Mouse (Mus musculus) thymus, postnatal 36 days (tissue): ENCODE measurements at regions not wholly inside any gene's neighbourhood (a gene's known extent, or its start where the extent isn't known, plus 50 kb on each side); places are given as distances from the start of the nearest gene placed in this dataset.

Experiments
- DNase-seq, 2 experiments: peaks; one replicate each; pipeline ENCODE4 v3.0.0; 2022; ENCODE audit warnings: mixed read lengths in 2 of 2

- DNase-seq = no peak
These were observed 184.7 kb downstream of the Snx13 start for GRCm38 (mm10) chr12:35231414-35232321.

DNA sequence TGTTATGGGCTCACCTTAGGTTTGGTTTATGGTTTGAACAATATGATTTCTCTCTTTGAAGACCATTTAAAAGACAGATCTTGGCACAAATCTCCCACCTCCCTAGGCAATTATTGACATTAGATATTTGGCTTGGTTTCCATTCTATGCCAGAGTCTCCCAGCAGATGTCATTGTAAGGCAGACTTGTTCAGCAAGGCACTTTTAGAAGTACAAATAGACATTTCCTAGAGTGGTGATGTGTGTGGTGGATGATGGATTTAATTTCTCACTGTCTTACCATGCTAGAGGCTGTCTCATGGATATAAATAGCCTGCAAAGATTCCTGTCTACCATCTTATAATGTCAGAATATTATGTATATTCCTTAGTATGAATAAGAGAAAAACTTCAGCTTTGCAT, 173.4 kb downstream of the Snx13 start:
- no peak for DNase-seq

DNA sequence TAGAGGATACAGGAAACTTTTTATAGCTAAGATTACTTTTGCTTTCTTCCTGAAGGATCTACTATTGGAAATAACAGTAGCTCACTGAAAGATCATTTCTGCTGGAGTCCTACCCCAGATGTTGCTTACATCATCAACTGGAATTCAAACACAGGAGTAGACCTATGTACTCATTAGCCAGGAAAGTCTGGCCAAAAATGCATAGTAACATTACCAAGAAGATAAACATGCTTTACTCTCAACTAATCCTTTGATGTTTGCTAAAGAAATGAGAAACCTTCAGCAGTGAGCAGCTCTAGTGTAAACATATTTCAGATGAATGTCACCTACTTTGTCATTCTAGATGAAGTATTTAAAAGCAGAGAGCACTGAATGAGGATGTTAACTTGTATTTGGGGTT, 173.0 kb downstream of the Snx13 start:
- no peak for DNase-seq

DNA sequence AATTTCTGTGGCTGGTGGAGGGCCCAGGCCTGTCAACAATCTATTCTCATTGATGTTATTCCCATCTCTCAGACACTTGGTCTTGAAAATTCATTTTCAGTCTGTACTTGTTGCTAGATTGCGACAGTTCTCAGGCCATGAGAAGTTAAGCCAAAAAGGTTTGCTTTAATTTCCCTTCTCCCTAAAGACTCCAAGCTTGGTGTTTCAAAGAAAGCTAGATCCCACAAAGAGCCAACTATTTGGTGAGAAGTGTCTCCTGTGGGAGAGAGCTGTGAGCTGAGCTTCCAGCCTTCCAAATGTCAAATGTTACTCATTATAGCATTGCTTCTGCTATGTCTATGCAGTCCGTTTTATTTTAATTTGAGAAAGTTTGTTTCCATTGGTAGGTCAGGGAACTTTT, 169.7 kb downstream of the Snx13 start:
- DNase-seq = no peak

- DNase-seq = no peak
These were observed 162.4 kb downstream of the Snx13 start for GRCm38 (mm10) chr12:35209399-35209798.

GRCm38 (mm10) chr12:35207605-35208004, 160.6 kb downstream of the Snx13 start:
- no peak for DNase-seq

- DNase-seq = no peak
These were observed 156.4 kb downstream of the Snx13 start for GRCm38 (mm10) chr12:35203398-35203797.

DNA sequence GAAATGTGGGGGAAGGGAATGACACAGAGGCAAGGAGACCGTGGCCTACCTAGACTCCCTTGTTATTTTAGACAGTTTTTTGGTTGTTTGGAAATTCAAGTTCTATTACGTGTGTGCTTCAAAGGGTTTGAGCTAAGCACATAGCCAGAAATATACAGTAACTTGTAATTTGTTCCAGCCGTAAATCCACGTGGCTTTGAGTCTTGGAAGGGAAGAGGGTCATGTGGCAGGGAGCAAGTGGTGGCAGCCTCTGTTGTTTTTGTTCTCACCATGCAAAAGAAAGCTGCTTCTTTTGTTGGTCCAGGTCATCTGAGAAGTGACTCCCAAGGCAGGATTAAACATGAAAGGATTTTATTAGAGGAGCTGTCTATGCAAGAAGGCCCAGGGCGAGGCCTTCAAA, 153.1 kb downstream of the Snx13 start:
- no peak for DNase-seq
